Mouse (Mus musculus) cerebellum, postnatal 14 days (tissue): ENCODE data around the gene Wrap53.
"Not testable (repeated sequence)": the region's sequence is repeated elsewhere in the genome, so short reads cannot be mapped to it uniquely, and the experiment has no call there.

Experiments
- DNase-seq, 2 experiments: peaks; one replicate each; pipeline ENCODE4 v3.0.0; 2021; ENCODE audit warnings: mixed read lengths in 2 of 2

The Wrap53 gene

GRCm38 (mm10) chr11:69560896-69561854 lies 18.9 kb downstream of the Wrap53 start:
- DNase-seq = no peak

GRCm38 (mm10) chr11:69559851-69560765 lies 19.9 kb downstream of the Wrap53 start, which contains the start of gene Efnb3:
Efnb3 (minus strand) TSS chr11:69560205.
- peak; percentile 55 to 67 for DNase-seq

GRCm38 (mm10) chr11:69559183-69559582 lies 20.9 kb downstream of the Wrap53 start:
- no peak for DNase-seq

GRCm38 (mm10) chr11:69558756-69559155 lies 21.3 kb downstream of the Wrap53 start:
- no peak for DNase-seq

- peak; percentile 72 to 85 for DNase-seq
Measured at GRCm38 (mm10) chr11:69557381-69557958, 22.6 kb downstream of the Wrap53 start.

GRCm38 (mm10) chr11:69554539-69555140 lies 25.4 kb downstream of the Wrap53 start:
- DNase-seq = no peak

GRCm38 (mm10) chr11:69553341-69553721 lies 26.7 kb downstream of the Wrap53 start:
- DNase-seq = no peak

GRCm38 (mm10) chr11:69552622-69553340 lies 27.3 kb downstream of the Wrap53 start:
- peak; percentile 63 to 73 for DNase-seq

GRCm38 (mm10) chr11:69551310-69551709 lies 28.7 kb downstream of the Wrap53 start:
- no peak for DNase-seq

- no peak for DNase-seq
Measured at GRCm38 (mm10) chr11:69549060-69549656, 30.9 kb downstream of the Wrap53 start, which contains the start of gene Dnah2. Dnah2 (minus strand) TSS chr11:69549110.

- peak; percentile 46 to 72 for DNase-seq
Measured at GRCm38 (mm10) chr11:69547071-69547470, 33.0 kb downstream of the Wrap53 start.

GRCm38 (mm10) chr11:69546423-69547053 lies 33.5 kb downstream of the Wrap53 start:
- peak; percentile 87 to 93 for DNase-seq

- no peak for DNase-seq
Measured at GRCm38 (mm10) chr11:69545957-69546356, 34.1 kb downstream of the Wrap53 start.

- DNase-seq = no peak
Measured at GRCm38 (mm10) chr11:69543598-69543997, 36.5 kb downstream of the Wrap53 start.

GRCm38 (mm10) chr11:69541741-69542140 lies 38.3 kb downstream of the Wrap53 start:
- not testable (repeated sequence) for DNase-seq

- no peak for DNase-seq
Measured at GRCm38 (mm10) chr11:69540700-69541099, 39.4 kb downstream of the Wrap53 start.

- no peak for DNase-seq
Measured at GRCm38 (mm10) chr11:69534990-69535389, 45.1 kb downstream of the Wrap53 start.

- peak; percentile 40 to 41 for DNase-seq
Measured at GRCm38 (mm10) chr11:69532480-69533150, 47.4 kb downstream of the Wrap53 start.

- not testable (repeated sequence) for DNase-seq
Measured at GRCm38 (mm10) chr11:69530755-69531154, 49.3 kb downstream of the Wrap53 start.

GRCm38 (mm10) chr11:69530281-69530680 lies 49.8 kb downstream of the Wrap53 start:
- not testable (repeated sequence) for DNase-seq
